Mouse (Mus musculus): ENCODE measurements around the gene Krt25. TPM values are rescaled to one million over a fixed set of nuclear protein-coding genes. Genes with fewer than 3 reads are reported as not detected.
A peak's percentile ranks its signal among the peaks of the same experiment; 100 is the strongest.

Krt25 gene
- polyA plus RNA-seq, 1 experiment from 2014 or later, result not detected

DNA sequence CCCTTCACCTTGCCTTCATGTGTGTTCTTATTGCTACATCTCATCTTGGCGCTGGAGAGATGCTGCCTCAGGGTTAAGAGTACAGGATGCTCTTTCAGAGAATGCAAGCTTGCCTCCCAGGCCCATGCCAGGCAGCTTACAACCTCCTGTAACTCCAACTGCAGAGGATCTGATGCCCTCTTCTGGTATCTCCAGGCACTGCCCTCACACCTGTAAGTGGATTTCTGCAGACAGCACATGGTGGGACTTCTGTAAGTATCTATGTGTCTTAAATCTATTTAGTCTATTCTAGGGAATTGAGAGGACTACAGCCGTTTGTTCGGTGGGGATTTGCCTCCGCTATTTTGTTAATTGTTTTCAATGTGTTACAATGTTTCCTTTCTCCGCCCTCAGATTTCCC lies 29.9 kb downstream of the Krt25 start:
- H3K9ac ChIP-seq (replicated peaks; ENCODE audit: low read length), result no peak overlapping the region
- WGBS, result 66% methylated on average over 5 of the region's 5 CpGs
- no peaks in the 10 kb centered on the region for H3K4me1 ChIP-seq (ENCODE audit: control insufficient read depth, insufficient read depth, low read length)
- H3K4me2 ChIP-seq (ENCODE audit: low read length), result no peak overlapping the region
- H3K27ac ChIP-seq (replicated peaks; ENCODE audit: low read depth, low read length), result no peak overlapping the region
- H3K4me3 ChIP-seq (replicated peaks; ENCODE audit: low read depth, low read length), result no peak overlapping the region
- no peak for ATAC-seq (ENCODE audit: low FRiP score, low TSS enrichment)
- DNase-seq, result peak; percentile 68
- no peaks in the 10 kb centered on the region for H3K27me3 ChIP-seq (ENCODE audit: control insufficient read depth, insufficient read depth, low read length)
- H3K9me3 ChIP-seq (ENCODE audit: control insufficient read depth, low read length), result no peaks in the 10 kb centered on the region
- H3K36me3 ChIP-seq (ENCODE audit: control insufficient read depth, insufficient read depth, low read length), result no peaks in the 10 kb centered on the region

GRCm38 (mm10) chr11:99284833-99285312 lies 37.9 kb downstream of the Krt25 start, which contains the start of gene Krt24:
Gene Krt24 (minus strand): TSS chr11:99285262.
- Histone ChIP-seq H3K4me1 (ENCODE audit: control insufficient read depth, insufficient read depth, low read length) (peaks cover 4% of the 10 kb centered on the region; the same call in 1 of the 2 replicates), H3K4me2 (ENCODE audit: low read length) (no peak within 1 kb of the TSS), H3K9ac (replicated peaks; ENCODE audit: low read length) (no peak within 1 kb of the TSS), H3K27ac (replicated peaks; ENCODE audit: low read depth, low read length) (no peak within 1 kb of the TSS), H3K27me3 (ENCODE audit: control insufficient read depth, insufficient read depth, low read length) (no peaks in the 10 kb centered on the region), H3K36me3 (ENCODE audit: control insufficient read depth, insufficient read depth, low read length) (no peaks in the 10 kb centered on the region), H3K9me3 (ENCODE audit: control insufficient read depth, low read length) (no peaks in the 10 kb centered on the region), H3K4me3 (replicated peaks; ENCODE audit: low read depth, low read length) (no peak within 1 kb of the TSS)
- no peak for ATAC-seq (ENCODE audit: low FRiP score, low TSS enrichment)
- 51% methylated on average over 11 of the region's 11 CpGs for WGBS
- DNase-seq, result no peak

GRCm38 (mm10) chr11:99284011-99284410 lies 38.7 kb downstream of the Krt25 start:
- 60% methylated on average over 5 of the region's 5 CpGs for WGBS
- no peaks in the 10 kb centered on the region for H3K36me3 ChIP-seq (ENCODE audit: control insufficient read depth, insufficient read depth, low read length)
- H3K9me3 ChIP-seq (ENCODE audit: control insufficient read depth, low read length), result no peaks in the 10 kb centered on the region
- DNase-seq, result peak; percentile 14
- no peaks in the 10 kb centered on the region for H3K27me3 ChIP-seq (ENCODE audit: control insufficient read depth, insufficient read depth, low read length)
- ATAC-seq (ENCODE audit: low FRiP score, low TSS enrichment), result no peak
- no peak overlapping the region for H3K9ac ChIP-seq (replicated peaks; ENCODE audit: low read length)
- no peak overlapping the region for H3K4me3 ChIP-seq (replicated peaks; ENCODE audit: low read depth, low read length)
- no peak overlapping the region for H3K4me2 ChIP-seq (ENCODE audit: low read length)
- no peak overlapping the region for H3K27ac ChIP-seq (replicated peaks; ENCODE audit: low read depth, low read length)
- H3K4me1 ChIP-seq (ENCODE audit: control insufficient read depth, insufficient read depth, low read length), result peaks cover 4% of the 10 kb centered on the region; the same call in 1 of the 2 replicates

DNA sequence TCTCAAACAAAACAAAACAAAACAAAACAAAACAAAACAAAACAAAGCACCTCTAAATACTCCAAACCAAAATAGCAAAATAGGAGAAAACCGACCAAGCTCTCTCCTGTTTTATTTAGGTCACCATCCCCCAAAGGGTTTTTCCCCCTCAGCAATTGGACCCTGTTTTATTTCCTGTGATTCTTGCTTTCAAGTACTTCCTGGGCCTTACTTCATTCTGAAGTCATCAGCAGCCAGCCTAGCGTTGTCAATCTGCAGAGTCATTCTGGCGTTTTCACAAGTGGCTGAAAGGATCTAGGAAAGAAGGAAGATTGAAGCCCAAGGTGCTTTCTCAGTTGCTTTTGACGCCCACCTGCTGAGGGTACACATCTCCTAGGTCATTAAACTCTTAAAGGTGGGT lies 39.4 kb downstream of the Krt25 start:
- no peak overlapping the region for H3K27ac ChIP-seq (replicated peaks; ENCODE audit: low read depth, low read length)
- H3K9me3 ChIP-seq (ENCODE audit: control insufficient read depth, low read length), result no peaks in the 10 kb centered on the region
- 66% methylated on average over 4 of the region's 4 CpGs for WGBS
- H3K4me3 ChIP-seq (replicated peaks; ENCODE audit: low read depth, low read length), result no peak overlapping the region
- no peak overlapping the region for H3K4me2 ChIP-seq (ENCODE audit: low read length)
- H3K9ac ChIP-seq (replicated peaks; ENCODE audit: low read length), result no peak overlapping the region
- no peaks in the 10 kb centered on the region for H3K36me3 ChIP-seq (ENCODE audit: control insufficient read depth, insufficient read depth, low read length)
- no peak for DNase-seq
- no peak for ATAC-seq (ENCODE audit: low FRiP score, low TSS enrichment)
- H3K27me3 ChIP-seq (ENCODE audit: control insufficient read depth, insufficient read depth, low read length), result no peaks in the 10 kb centered on the region
- peaks cover 4% of the 10 kb centered on the region; the same call in 1 of the 2 replicates for H3K4me1 ChIP-seq (ENCODE audit: control insufficient read depth, insufficient read depth, low read length)

DNA sequence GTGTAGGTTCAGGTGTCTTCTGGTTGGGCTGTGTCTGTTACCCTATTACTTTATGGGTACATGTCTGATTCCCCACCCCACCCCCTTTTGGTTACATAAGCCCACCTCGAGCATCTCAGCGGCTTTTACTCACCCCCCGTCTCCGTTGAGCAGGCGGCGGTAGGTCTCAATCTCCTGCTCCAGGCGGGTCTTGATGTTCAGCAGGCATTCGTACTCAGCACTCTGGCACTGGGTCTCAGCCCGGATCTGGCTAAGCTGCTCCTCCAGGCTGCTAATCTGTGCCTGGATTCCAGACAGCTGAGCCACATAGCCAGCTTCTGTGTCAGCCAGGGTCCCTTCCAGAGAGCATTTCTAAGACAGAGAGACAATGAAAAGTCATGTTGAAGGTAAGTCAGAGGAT lies 41.6 kb downstream of the Krt25 start:
- ATAC-seq (ENCODE audit: low FRiP score, low TSS enrichment), result no peak
- no peak overlapping the region for H3K9ac ChIP-seq (replicated peaks; ENCODE audit: low read length)
- H3K36me3 ChIP-seq (ENCODE audit: control insufficient read depth, insufficient read depth, low read length), result no peaks in the 10 kb centered on the region
- no peak overlapping the region for H3K27ac ChIP-seq (replicated peaks; ENCODE audit: low read depth, low read length)
- peaks cover 4% of the 10 kb centered on the region; the same call in 1 of the 2 replicates for H3K4me1 ChIP-seq (ENCODE audit: control insufficient read depth, insufficient read depth, low read length)
- H3K4me3 ChIP-seq (replicated peaks; ENCODE audit: low read depth, low read length), result no peak overlapping the region
- 72% methylated on average over 9 of the region's 9 CpGs for WGBS
- H3K9me3 ChIP-seq (ENCODE audit: control insufficient read depth, low read length), result no peaks in the 10 kb centered on the region
- DNase-seq, result no peak
- no peak overlapping the region for H3K4me2 ChIP-seq (ENCODE audit: low read length)
- H3K27me3 ChIP-seq (ENCODE audit: control insufficient read depth, insufficient read depth, low read length), result no peaks in the 10 kb centered on the region

DNA sequence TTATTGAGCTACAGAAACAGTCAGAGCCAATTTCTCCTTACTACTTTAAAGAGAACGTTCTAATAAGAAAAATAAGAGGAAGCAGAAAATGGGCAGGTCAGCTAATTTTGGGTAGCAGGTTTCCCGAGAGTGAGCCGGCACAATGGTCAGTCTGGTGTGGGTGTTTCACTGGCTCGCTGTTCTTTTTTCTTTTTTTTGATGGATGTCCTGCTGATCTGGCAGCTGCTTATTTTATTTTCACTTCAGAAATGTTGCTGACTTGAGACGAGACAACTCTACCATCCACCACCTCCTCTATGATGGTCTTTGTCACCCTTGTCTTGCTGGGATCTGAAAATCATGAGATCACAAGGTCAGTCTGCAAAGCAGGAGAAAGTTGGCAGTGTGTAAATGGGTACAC lies 42.8 kb downstream of the Krt25 start:
- H3K4me3 ChIP-seq (replicated peaks; ENCODE audit: low read depth, low read length), result no peak overlapping the region
- H3K9ac ChIP-seq (replicated peaks; ENCODE audit: low read length), result no peak overlapping the region
- no peaks in the 10 kb centered on the region for H3K27me3 ChIP-seq (ENCODE audit: control insufficient read depth, insufficient read depth, low read length)
- WGBS, result 76% methylated on average over 5 of the region's 5 CpGs
- ATAC-seq (ENCODE audit: low FRiP score, low TSS enrichment), result no peak
- peaks cover 4% of the 10 kb centered on the region; the same call in 1 of the 2 replicates for H3K4me1 ChIP-seq (ENCODE audit: control insufficient read depth, insufficient read depth, low read length)
- H3K36me3 ChIP-seq (ENCODE audit: control insufficient read depth, insufficient read depth, low read length), result no peaks in the 10 kb centered on the region
- H3K27ac ChIP-seq (replicated peaks; ENCODE audit: low read depth, low read length), result no peak overlapping the region
- DNase-seq, result no peak
- H3K9me3 ChIP-seq (ENCODE audit: control insufficient read depth, low read length), result no peaks in the 10 kb centered on the region
- no peak overlapping the region for H3K4me2 ChIP-seq (ENCODE audit: low read length)

DNA sequence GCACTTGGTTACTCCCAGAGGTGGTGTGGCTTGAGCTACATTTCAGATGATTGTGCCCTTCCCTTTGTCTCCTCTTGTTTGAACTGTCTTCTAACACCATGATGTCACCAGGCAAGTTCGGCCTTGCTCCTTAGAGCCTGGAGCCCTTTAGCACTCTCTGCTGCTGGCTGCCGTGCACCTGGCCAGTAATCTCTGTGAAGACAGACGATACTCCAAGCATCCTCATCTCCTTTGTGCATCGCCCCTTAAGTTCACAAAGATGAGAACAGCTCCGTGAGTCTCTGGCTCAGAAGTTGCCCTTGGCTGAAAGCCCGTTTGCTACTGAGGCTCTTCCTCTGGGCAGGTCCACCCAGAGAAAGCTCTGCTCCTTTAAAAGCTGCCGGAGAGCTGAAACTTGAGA lies 46.0 kb downstream of the Krt25 start:
- Histone ChIP-seq H3K27ac (replicated peaks; ENCODE audit: low read depth, low read length) (no peak overlapping the region), H3K9ac (replicated peaks; ENCODE audit: low read length) (no peak overlapping the region), H3K9me3 (ENCODE audit: control insufficient read depth, low read length) (no peaks in the 10 kb centered on the region), H3K4me2 (ENCODE audit: low read length) (no peak overlapping the region), H3K4me1 (ENCODE audit: control insufficient read depth, insufficient read depth, low read length) (no peaks in the 10 kb centered on the region), H3K27me3 (ENCODE audit: control insufficient read depth, insufficient read depth, low read length) (no peaks in the 10 kb centered on the region), H3K4me3 (replicated peaks; ENCODE audit: low read depth, low read length) (no peak overlapping the region), H3K36me3 (ENCODE audit: control insufficient read depth, insufficient read depth, low read length) (no peaks in the 10 kb centered on the region)
- 74% methylated on average over 7 of the region's 7 CpGs for WGBS
- DNase-seq (no peak), ATAC-seq (ENCODE audit: low FRiP score, low TSS enrichment) (no peak)

DNA sequence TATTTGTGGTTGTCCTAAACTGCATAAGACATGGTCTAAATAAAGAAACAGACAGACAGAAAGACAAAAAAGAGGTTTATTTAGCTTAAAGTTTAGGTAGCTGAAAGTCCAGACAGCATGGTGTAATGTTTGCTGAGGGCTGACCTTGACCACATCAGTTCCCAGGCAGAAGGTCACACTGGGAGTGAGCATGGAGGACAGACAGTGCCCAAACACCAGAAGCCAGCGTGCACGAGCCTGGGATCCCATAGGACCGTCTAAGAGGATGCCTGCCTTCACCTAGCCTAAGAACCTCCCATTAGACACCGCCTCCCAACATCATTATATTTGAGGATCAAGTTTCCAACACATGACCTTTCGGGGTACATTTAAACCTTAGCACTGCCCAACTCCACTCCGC lies 47.1 kb downstream of the Krt25 start:
- H3K4me1 ChIP-seq (ENCODE audit: control insufficient read depth, insufficient read depth, low read length), result no peaks in the 10 kb centered on the region
- DNase-seq (no peak), ATAC-seq (ENCODE audit: low FRiP score, low TSS enrichment) (no peak)
- no peak overlapping the region for H3K9ac ChIP-seq (replicated peaks; ENCODE audit: low read length)
- H3K9me3 ChIP-seq (ENCODE audit: control insufficient read depth, low read length), result no peaks in the 10 kb centered on the region
- H3K4me2 ChIP-seq (ENCODE audit: low read length), result no peak overlapping the region
- H3K36me3 ChIP-seq (ENCODE audit: control insufficient read depth, insufficient read depth, low read length), result no peaks in the 10 kb centered on the region
- WGBS, result 78% methylated on average over 6 of the region's 6 CpGs
- no peak overlapping the region for H3K27ac ChIP-seq (replicated peaks; ENCODE audit: low read depth, low read length)
- no peaks in the 10 kb centered on the region for H3K27me3 ChIP-seq (ENCODE audit: control insufficient read depth, insufficient read depth, low read length)
- H3K4me3 ChIP-seq (replicated peaks; ENCODE audit: low read depth, low read length), result no peak overlapping the region

DNA sequence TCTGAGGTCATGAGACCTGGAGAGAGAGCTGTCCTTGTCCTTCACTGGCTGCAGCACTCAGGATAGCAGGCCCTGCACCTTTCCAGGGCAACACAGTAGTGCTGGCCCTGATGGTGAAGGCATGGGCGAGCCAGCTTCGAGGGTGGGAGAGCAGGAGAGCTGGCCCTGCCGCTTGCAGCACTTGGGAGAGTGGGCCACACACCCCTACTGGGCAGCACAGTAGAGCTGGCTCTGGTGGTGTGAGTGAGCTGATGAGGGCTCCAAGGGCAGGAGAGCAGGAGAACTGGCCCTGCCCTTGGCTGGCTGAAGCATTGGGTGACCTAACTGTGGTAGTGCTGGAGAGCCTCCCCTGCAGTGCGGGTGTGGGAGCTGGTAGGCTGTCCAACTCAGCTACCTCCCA lies 50.0 kb downstream of the Krt25 start:
- DNase-seq, result no peak
- Histone ChIP-seq H3K4me1 (ENCODE audit: control insufficient read depth, insufficient read depth, low read length) (no peaks in the 10 kb centered on the region), H3K27ac (replicated peaks; ENCODE audit: low read depth, low read length) (no peak overlapping the region), H3K36me3 (ENCODE audit: control insufficient read depth, insufficient read depth, low read length) (no peaks in the 10 kb centered on the region), H3K4me2 (ENCODE audit: low read length) (no peak overlapping the region), H3K9me3 (ENCODE audit: control insufficient read depth, low read length) (no peaks in the 10 kb centered on the region), H3K9ac (replicated peaks; ENCODE audit: low read length) (no peak overlapping the region), H3K27me3 (ENCODE audit: control insufficient read depth, insufficient read depth, low read length) (no peaks in the 10 kb centered on the region), H3K4me3 (replicated peaks; ENCODE audit: low read depth, low read length) (no peak overlapping the region)
- WGBS, result 95% methylated on average over 4 of the region's 4 CpGs
- ATAC-seq (ENCODE audit: low FRiP score, low TSS enrichment), result no peak

All from midbrain, embryonic 14.5 days (tissue).